Mouse (Mus musculus): ENCODE results near the gene Nacc1. TPM values are rescaled to one million over a fixed set of nuclear protein-coding genes. Genes with fewer than 3 reads are reported as not detected.

Gene Nacc1
- total and polyA plus RNA-seq, 2 experiments from 2014 or later: 13.8 to 102 TPM

- no peaks in the 10 kb centered on the region for H3K36me3 ChIP-seq (ENCODE audit: insufficient read depth, low read length)
- no peaks in the 10 kb centered on the region for H3K9me3 ChIP-seq (ENCODE audit: low read length)
- DNase-seq (ENCODE audit: low spot score) (no peak), ATAC-seq (ENCODE audit: low FRiP score) (no peak)
- peak overlapping the region; percentile 57 for H3K27ac ChIP-seq (ENCODE audit: low read depth, low read length)
- H3K4me3 ChIP-seq (ENCODE audit: low read depth, low read length): no peak overlapping the region
- no peak overlapping the region for H3K4me2 ChIP-seq (ENCODE audit: low read depth, low read length, poor library complexity, severe bottlenecking)
- H3K27me3 ChIP-seq (ENCODE audit: insufficient read depth, low read length): peaks cover 17% of the 10 kb centered on the region; the same call in 1 of the 2 replicates
- no peak overlapping the region for H3K9ac ChIP-seq (replicated peaks; ENCODE audit: low read length, poor library complexity, severe bottlenecking)
- 16% methylated on average over 3 of the region's 3 CpGs for WGBS
- H3K4me1 ChIP-seq (ENCODE audit: insufficient read depth, low read length): no peaks in the 10 kb centered on the region
- TF ChIP-seq CTCF (IDR thresholded peaks at IDR 0.05): no peak
These were observed 25.1 kb upstream of the Nacc1 start for GRCm38 (mm10) chr8:84712759-84713120.

GRCm38 (mm10) chr8:84711933-84712758 lies 24.5 kb upstream of the Nacc1 start:
- WGBS: 15% methylated on average over 11 of the region's 11 CpGs
- no peaks in the 10 kb centered on the region for H3K4me1 ChIP-seq (ENCODE audit: insufficient read depth, low read length)
- peaks cover 23% of the 10 kb centered on the region; the same call in 1 of the 2 replicates for H3K27me3 ChIP-seq (ENCODE audit: insufficient read depth, low read length)
- no peaks in the 10 kb centered on the region for H3K9me3 ChIP-seq (ENCODE audit: low read length)
- H3K36me3 ChIP-seq (ENCODE audit: insufficient read depth, low read length): no peaks in the 10 kb centered on the region
- H3K4me2 ChIP-seq (ENCODE audit: low read depth, low read length, poor library complexity, severe bottlenecking): no peak overlapping the region
- TF ChIP-seq CTCF (IDR thresholded peaks at IDR 0.05): no peak
- no peak overlapping the region for H3K4me3 ChIP-seq (ENCODE audit: low read depth, low read length)
- peak; percentile 90 for DNase-seq (ENCODE audit: low spot score)
- ATAC-seq (ENCODE audit: low FRiP score): peak; percentile 85
- no peak overlapping the region for H3K9ac ChIP-seq (replicated peaks; ENCODE audit: low read length, poor library complexity, severe bottlenecking)
- H3K27ac ChIP-seq (ENCODE audit: low read depth, low read length): no peak overlapping the region

- H3K9ac ChIP-seq (replicated peaks; ENCODE audit: low read length, poor library complexity, severe bottlenecking): no peak overlapping the region
- no peaks in the 10 kb centered on the region for H3K36me3 ChIP-seq (ENCODE audit: insufficient read depth, low read length)
- WGBS: 41% methylated on average over 3 of the region's 3 CpGs
- no peaks in the 10 kb centered on the region for H3K4me1 ChIP-seq (ENCODE audit: insufficient read depth, low read length)
- no peak overlapping the region for H3K4me2 ChIP-seq (ENCODE audit: low read depth, low read length, poor library complexity, severe bottlenecking)
- TF ChIP-seq CTCF (IDR thresholded peaks at IDR 0.05): no peak
- H3K4me3 ChIP-seq (ENCODE audit: low read depth, low read length): no peak overlapping the region
- DNase-seq (ENCODE audit: low spot score) (no peak), ATAC-seq (ENCODE audit: low FRiP score) (no peak)
- no peak overlapping the region for H3K27ac ChIP-seq (ENCODE audit: low read depth, low read length)
- H3K9me3 ChIP-seq (ENCODE audit: low read length): no peaks in the 10 kb centered on the region
- H3K27me3 ChIP-seq (ENCODE audit: insufficient read depth, low read length): peaks cover 21% of the 10 kb centered on the region; the same call in 1 of the 2 replicates
These were observed 23.6 kb upstream of the Nacc1 start for GRCm38 (mm10) chr8:84711312-84711711.

GRCm38 (mm10) chr8:84709931-84710330 lies 22.3 kb upstream of the Nacc1 start:
- DNase-seq (ENCODE audit: low spot score) (no peak), ATAC-seq (ENCODE audit: low FRiP score) (no peak)
- Histone ChIP-seq H3K9ac (replicated peaks; ENCODE audit: low read length, poor library complexity, severe bottlenecking) (no peak overlapping the region), H3K36me3 (ENCODE audit: insufficient read depth, low read length) (no peaks in the 10 kb centered on the region), H3K27me3 (ENCODE audit: insufficient read depth, low read length) (peaks cover 21% of the 10 kb centered on the region), H3K4me1 (ENCODE audit: insufficient read depth, low read length) (no peaks in the 10 kb centered on the region), H3K4me2 (ENCODE audit: low read depth, low read length, poor library complexity, severe bottlenecking) (no peak overlapping the region), H3K9me3 (ENCODE audit: low read length) (no peaks in the 10 kb centered on the region), H3K4me3 (ENCODE audit: low read depth, low read length) (no peak overlapping the region), H3K27ac (ENCODE audit: low read depth, low read length) (no peak overlapping the region)
- WGBS: 94% methylated on average over 1 of the region's 1 CpGs
- TF ChIP-seq CTCF (IDR thresholded peaks at IDR 0.05): no peak

- no peak overlapping the region for H3K9ac ChIP-seq (replicated peaks; ENCODE audit: low read length, poor library complexity, severe bottlenecking)
- peaks cover 29% of the 10 kb centered on the region for H3K27me3 ChIP-seq (ENCODE audit: insufficient read depth, low read length)
- ATAC-seq (ENCODE audit: low FRiP score): peak; percentile 69
- no peak overlapping the region for H3K4me3 ChIP-seq (ENCODE audit: low read depth, low read length)
- H3K27ac ChIP-seq (ENCODE audit: low read depth, low read length): peak overlapping the region; percentile 18; the same call in 1 of the 2 replicates
- no peaks in the 10 kb centered on the region for H3K36me3 ChIP-seq (ENCODE audit: insufficient read depth, low read length)
- DNase-seq (ENCODE audit: low spot score): peak; percentile 96
- no peaks in the 10 kb centered on the region for H3K4me1 ChIP-seq (ENCODE audit: insufficient read depth, low read length)
- H3K4me2 ChIP-seq (ENCODE audit: low read depth, low read length, poor library complexity, severe bottlenecking): no peak overlapping the region
- TF ChIP-seq CTCF (IDR thresholded peaks at IDR 0.05): peak; percentile 95
- 7% methylated on average over 12 of the region's 12 CpGs for WGBS
- H3K9me3 ChIP-seq (ENCODE audit: low read length): no peaks in the 10 kb centered on the region
These were observed 21.3 kb upstream of the Nacc1 start for GRCm38 (mm10) chr8:84708774-84709475.

GRCm38 (mm10) chr8:84708071-84708541 lies 20.4 kb upstream of the Nacc1 start:
- WGBS: 12% methylated on average over 15 of the region's 15 CpGs
- Histone ChIP-seq H3K4me3 (ENCODE audit: low read depth, low read length) (no peak overlapping the region), H3K9me3 (ENCODE audit: low read length) (no peaks in the 10 kb centered on the region), H3K27ac (ENCODE audit: low read depth, low read length) (peak overlapping the region; percentile 59), H3K36me3 (ENCODE audit: insufficient read depth, low read length) (no peaks in the 10 kb centered on the region), H3K4me1 (ENCODE audit: insufficient read depth, low read length) (no peaks in the 10 kb centered on the region), H3K9ac (replicated peaks; ENCODE audit: low read length, poor library complexity, severe bottlenecking) (no peak overlapping the region), H3K27me3 (ENCODE audit: insufficient read depth, low read length) (peaks cover 37% of the 10 kb centered on the region), H3K4me2 (ENCODE audit: low read depth, low read length, poor library complexity, severe bottlenecking) (no peak overlapping the region)
- TF ChIP-seq CTCF (IDR thresholded peaks at IDR 0.05): no peak
- DNase-seq (ENCODE audit: low spot score): no peak
- no peak for ATAC-seq (ENCODE audit: low FRiP score)

All from midbrain, postnatal 0 days (tissue).